Mouse (Mus musculus) left cerebral cortex, postnatal 14 days (tissue): Measurements from ENCODE around the gene Prokr1. TPM values are rescaled to one million over a fixed set of nuclear protein-coding genes. Genes with fewer than 3 reads are reported as not detected.
"Not testable (repeated sequence)": the region's sequence is repeated elsewhere in the genome, so short reads cannot be mapped to it uniquely, and the experiment has no call there.

Experiments used
- DNase-seq, 2 experiments: peaks; one replicate each; pipeline ENCODE4 v3.0.0; 2021 to 2022; ENCODE audit warnings: low spot score in 2 of 2, mixed read lengths in 1 of 2
- intact Hi-C: fragments of 180-260 bp; cut with DNase I; formaldehyde crosslinking; loops from one replicate; pipeline ENCODE4 v1.15.1; 2025
- total RNA-seq, 2 experiments: library from RNA; stranded (reverse); gene quantifications; 2 replicates each; pipeline ENCODE4 v1.2.3; 2021

Prokr1 gene
- total RNA-seq, 2 experiments from 2014 or later = 0.32 to 0.92 TPM

- intact Hi-C loops = no loop called here
- DNase-seq = no peak
Observed at GRCm38 (mm10) chr6:87576648-87577330, 13.8 kb downstream of the Prokr1 start.

- DNase-seq, intact Hi-C loops: not testable (repeated sequence)
Observed at GRCm38 (mm10) chr6:87571863-87572262, 18.7 kb downstream of the Prokr1 start.

GRCm38 (mm10) chr6:87567686-87568593 lies 22.6 kb downstream of the Prokr1 start:
- DNase-seq = no peak
- intact Hi-C loops = no loop called here

- no peak for DNase-seq
- intact Hi-C loops = no loop called here
Observed at GRCm38 (mm10) chr6:87565166-87565565, 25.4 kb downstream of the Prokr1 start.

- DNase-seq = no peak
- intact Hi-C loops = no loop called here
Observed at GRCm38 (mm10) chr6:87564356-87564755, 26.2 kb downstream of the Prokr1 start.

GRCm38 (mm10) chr6:87553724-87554123 lies 36.8 kb downstream of the Prokr1 start:
- intact Hi-C loops = no loop called here
- DNase-seq = no peak

- peak in 1 of 2 experiments; percentile 43 for DNase-seq
- intact Hi-C loops = no loop called here
Observed at GRCm38 (mm10) chr6:87552054-87552807, 38.3 kb downstream of the Prokr1 start.

GRCm38 (mm10) chr6:87547836-87548235 lies 42.7 kb downstream of the Prokr1 start:
- no peak for DNase-seq
- intact Hi-C loops = no loop called here

- DNase-seq = no peak
Observed at GRCm38 (mm10) chr6:87547431-87547830, 43.1 kb downstream of the Prokr1 start.

GRCm38 (mm10) chr6:87545331-87546217 lies 45.0 kb downstream of the Prokr1 start:
- intact Hi-C loops = no loop called here
- DNase-seq = no peak

More at GRCm38 (mm10) chr6:87547431-87547830, 43.1 kb downstream of the Prokr1 start:
- intact Hi-C loops = no loop called here

- no peak for DNase-seq
- intact Hi-C loops = no loop called here
Observed at GRCm38 (mm10) chr6:87542027-87542426, 48.5 kb downstream of the Prokr1 start.

GRCm38 (mm10) chr6:87541171-87541571 lies 49.4 kb downstream of the Prokr1 start:
- intact Hi-C loops = no loop called here
- no peak for DNase-seq

GRCm38 (mm10) chr6:87538376-87539270 lies 51.9 kb downstream of the Prokr1 start:
- intact Hi-C loops = no loop called here
- no peak for DNase-seq

GRCm38 (mm10) chr6:87537678-87538077 lies 52.9 kb downstream of the Prokr1 start:
- DNase-seq = no peak
- intact Hi-C loops = no loop called here

GRCm38 (mm10) chr6:87536270-87536669 lies 54.3 kb downstream of the Prokr1 start:
- DNase-seq = no peak
- intact Hi-C loops = no loop called here

GRCm38 (mm10) chr6:87535651-87536050 lies 54.9 kb downstream of the Prokr1 start:
- DNase-seq = peak; percentile 51 to 56
- intact Hi-C loops = no loop called here

GRCm38 (mm10) chr6:87534855-87535575 lies 55.5 kb downstream of the Prokr1 start:
- intact Hi-C loops = no loop called here
- DNase-seq = no peak
